Mouse (Mus musculus) hindbrain, embryonic 12.5 days (tissue): ENCODE results near the gene Snap23. TPM values are rescaled to one million over a fixed set of nuclear protein-coding genes. Genes with fewer than 3 reads are reported as not detected.
A peak's percentile ranks its signal among the peaks of the same experiment; 100 is the strongest.
"Not testable (repeated sequence)": the region's sequence is repeated elsewhere in the genome, so short reads cannot be mapped to it uniquely, and the experiment has no call there.

Experiments
- ATAC-seq: fragments of 200-750 bp; cut with Nextera tagmentation; 2 replicates; pipeline ENCODE4 v1.8.0; 2017; ENCODE audit warnings: moderate TSS enrichment; ENCODE audit not compliant: low FRiP score
- H3K27ac ChIP-seq: fragments of 300-500 bp; sonication (generic); 2 replicates; pipeline ENCODE4 v1.5.1; 2016; ENCODE audit warnings: mild to moderate bottlenecking
- H3K27me3 ChIP-seq: fragments of 300-500 bp; sonication (generic); 2 replicates; pipeline ENCODE4 v1.6.1; 2016; ENCODE audit warnings: mild to moderate bottlenecking
- H3K36me3 ChIP-seq: fragments of 300-500 bp; sonication (generic); 2 replicates; pipeline ENCODE4 v1.6.1; 2016; ENCODE audit warnings: mild to moderate bottlenecking
- H3K4me1 ChIP-seq: fragments of 300-500 bp; sonication (generic); 2 replicates; pipeline ENCODE4 v1.6.1; 2016
- H3K4me2 ChIP-seq: fragments of 300-500 bp; sonication (generic); replicated peaks from 2 replicates; pipeline ENCODE4 v1.6.1; 2016; ENCODE audit warnings: mild to moderate bottlenecking
- H3K4me3 ChIP-seq: fragments of 300-500 bp; sonication (generic); 2 replicates; pipeline ENCODE4 v1.5.1; 2016; ENCODE audit warnings: mild to moderate bottlenecking
- H3K9ac ChIP-seq: fragments of 300-500 bp; sonication (generic); 2 replicates; pipeline ENCODE4 v1.6.1; 2016; ENCODE audit warnings: mild to moderate bottlenecking, moderate library complexity
- H3K9me3 ChIP-seq: fragments of 300-500 bp; sonication (generic); replicated peaks from 2 replicates; pipeline ENCODE4 v1.6.1; 2016; ENCODE audit warnings: mild to moderate bottlenecking
- WGBS: fragments of 180-500 bp; shearing (Covaris S2); methylation state at CpG from one replicate; pipeline ENCODE4 v1.1.7; 2016; 5-methylcytosine and 5-hydroxymethylcytosine counted together
- polyA plus RNA-seq: library from polyadenylated mRNA; unstranded; fragments of >200 nt; fragmentation: Nextera tagmentation; extraction: Ambion mirVana; gene quantifications from 2 replicates; pipeline ENCODE4 v1.2.1, GENCODE M21; 2016

Gene Snap23
- polyA plus RNA-seq, 1 experiment from 2014 or later, result 40.7 TPM

DNA sequence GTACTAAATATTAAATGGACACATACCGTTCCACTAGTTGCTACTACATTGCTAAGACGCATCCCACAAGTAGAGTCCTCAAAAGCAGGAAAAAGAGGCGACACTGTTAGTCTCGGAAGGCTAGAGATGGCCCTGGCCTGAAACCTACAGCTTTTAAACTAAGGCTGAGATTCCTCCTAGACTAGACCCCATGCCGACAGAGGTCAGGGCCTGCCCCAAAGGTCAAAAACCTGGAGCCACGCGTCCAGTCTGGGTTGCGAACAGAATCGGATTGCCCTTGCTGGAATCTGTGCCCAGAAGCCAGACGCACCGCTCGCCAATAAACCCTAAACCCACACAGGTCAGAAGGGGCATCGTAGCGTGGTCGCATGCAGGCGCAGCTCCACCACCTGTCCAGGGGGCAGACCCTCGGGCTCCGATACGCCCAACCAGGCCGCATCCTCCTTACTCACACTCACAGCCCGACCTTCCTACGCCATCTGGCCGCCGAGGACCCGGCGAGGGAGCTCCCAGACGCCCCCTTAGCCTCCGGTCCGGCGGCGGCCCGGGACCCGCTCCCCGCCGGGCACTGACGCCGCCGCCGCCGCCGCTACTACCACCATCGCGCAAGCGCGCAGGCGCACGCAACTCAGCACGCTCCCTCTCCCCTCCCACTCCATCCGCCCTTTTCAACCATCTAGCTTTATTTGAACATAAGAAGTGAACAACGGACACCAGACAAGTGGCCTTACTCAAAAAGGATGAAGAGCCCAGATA lies 4.1 kb upstream of the Snap23 start, which contains the start of gene Zfp106:
Zfp106 (minus strand) TSS at position 609 of the 756 bp plus-strand sequence.
- Histone ChIP-seq H3K9me3 (no peaks in the 10 kb centered on the region), H3K4me3 (peak within 1 kb of the TSS; percentile 88), H3K9ac (peak within 1 kb of the TSS; percentile 91), H3K4me2 (peak within 1 kb of the TSS; percentile 78), H3K36me3 (no peaks in the 10 kb centered on the region), H3K4me1 (peaks cover 16% of the 10 kb centered on the region), H3K27ac (peak within 1 kb of the TSS; percentile 71), H3K27me3 (no peaks in the 10 kb centered on the region)
- under 1% methylated on average over 50 of the region's 50 CpGs for WGBS
- peak; percentile 87 for ATAC-seq

- ATAC-seq, H3K27ac ChIP-seq, H3K4me3 ChIP-seq, H3K4me2 ChIP-seq, H3K36me3 ChIP-seq, H3K9me3 ChIP-seq, H3K9ac ChIP-seq, H3K27me3 ChIP-seq: not testable (repeated sequence)
- WGBS, result 95% methylated on average over 4 of the region's 4 CpGs
- H3K4me1 ChIP-seq, result peaks cover 26% of the 10 kb centered on the region
Measured at GRCm38 (mm10) chr2:120564548-120565188, 2.8 kb upstream of the Snap23 start.

- no peak overlapping the region for H3K27ac ChIP-seq
- no peaks in the 10 kb centered on the region for H3K9me3 ChIP-seq
- H3K9ac ChIP-seq, result no peak overlapping the region
- no peaks in the 10 kb centered on the region for H3K27me3 ChIP-seq
- no peaks in the 10 kb centered on the region for H3K36me3 ChIP-seq
- H3K4me1 ChIP-seq, result peaks cover 26% of the 10 kb centered on the region
- 90% methylated on average over 2 of the region's 2 CpGs for WGBS
- H3K4me2 ChIP-seq, result no peak overlapping the region
- H3K4me3 ChIP-seq, result no peak overlapping the region
- no peak for ATAC-seq
Measured at GRCm38 (mm10) chr2:120565363-120565762, 2.1 kb upstream of the Snap23 start.

- Histone ChIP-seq H3K9ac (peak overlapping the region; percentile 82), H3K9me3 (no peaks in the 10 kb centered on the region), H3K36me3 (peaks cover 7% of the 10 kb centered on the region), H3K27me3 (no peaks in the 10 kb centered on the region), H3K4me1 (peaks cover 23% of the 10 kb centered on the region), H3K27ac (peak overlapping the region; percentile 81), H3K4me3 (peak overlapping the region; percentile 67), H3K4me2 (peak overlapping the region; percentile 73)
- under 1% methylated on average over 22 of the region's 22 CpGs for WGBS
- peak; percentile 73 for ATAC-seq
Measured at GRCm38 (mm10) chr2:120567798-120568320, 388 bp downstream of the Snap23 start.

GRCm38 (mm10) chr2:120571081-120571480 lies 3.6 kb downstream of the Snap23 start:
- Histone ChIP-seq H3K4me3 (no peak overlapping the region), H3K4me2 (no peak overlapping the region), H3K9ac (no peak overlapping the region), H3K9me3 (no peaks in the 10 kb centered on the region), H3K27me3 (no peaks in the 10 kb centered on the region), H3K36me3 (peaks cover 7% of the 10 kb centered on the region), H3K27ac (no peak overlapping the region), H3K4me1 (peaks cover 19% of the 10 kb centered on the region)
- ATAC-seq, result no peak
- 97% methylated on average over 3 of the region's 3 CpGs for WGBS

DNA sequence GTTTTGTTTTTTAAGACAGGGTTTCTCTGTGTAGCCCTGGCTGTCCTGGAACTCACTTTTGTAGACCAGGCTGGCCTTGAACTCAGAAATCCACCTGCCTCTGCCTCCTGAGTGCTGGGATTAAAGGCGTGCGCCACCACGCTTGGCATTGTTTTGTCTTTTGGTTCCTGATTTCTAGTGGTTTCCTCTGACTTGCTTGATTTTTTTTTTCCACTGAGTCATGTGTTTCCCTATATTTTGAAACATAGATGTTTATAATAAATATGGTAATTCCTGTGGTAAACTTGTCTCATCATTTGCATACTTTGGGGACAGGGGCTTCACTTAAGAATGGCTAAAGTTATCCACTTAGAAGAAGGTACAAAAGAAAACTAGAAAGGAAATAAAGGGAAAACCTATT lies 4.7 kb downstream of the Snap23 start:
- WGBS, result 97% methylated on average over 3 of the region's 3 CpGs
- not testable (repeated sequence) for H3K9me3 ChIP-seq, H3K9ac ChIP-seq, H3K27ac ChIP-seq, H3K4me2 ChIP-seq, H3K27me3 ChIP-seq, H3K36me3 ChIP-seq, ATAC-seq, H3K4me3 ChIP-seq
- H3K4me1 ChIP-seq, result peaks cover 15% of the 10 kb centered on the region

DNA sequence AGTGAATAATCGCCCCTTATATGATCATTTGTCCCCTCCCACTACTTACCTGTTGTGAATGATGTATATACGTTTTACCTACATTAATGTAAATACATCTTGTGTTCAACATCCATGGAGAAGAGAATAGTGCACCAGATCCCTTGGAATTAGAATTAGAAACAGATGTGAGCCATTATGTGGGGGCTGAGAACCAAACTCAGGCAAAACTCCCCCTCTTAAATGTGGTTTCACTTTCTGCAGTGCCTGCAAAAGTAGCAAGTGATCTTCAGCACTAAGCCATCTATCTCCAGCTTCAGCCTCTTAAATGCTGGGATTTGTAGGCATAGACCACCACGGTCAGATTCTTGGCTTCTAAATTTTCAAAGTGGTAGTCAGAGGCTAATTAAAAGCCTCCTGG lies 7.7 kb downstream of the Snap23 start:
- no peak for ATAC-seq
- Histone ChIP-seq H3K27ac (no peak overlapping the region), H3K4me2 (no peak overlapping the region), H3K9ac (no peak overlapping the region), H3K9me3 (no peaks in the 10 kb centered on the region), H3K36me3 (peaks cover 7% of the 10 kb centered on the region), H3K4me3 (no peak overlapping the region), H3K4me1 (no peaks in the 10 kb centered on the region), H3K27me3 (no peaks in the 10 kb centered on the region)
- 85% methylated on average over 3 of the region's 3 CpGs for WGBS

DNA sequence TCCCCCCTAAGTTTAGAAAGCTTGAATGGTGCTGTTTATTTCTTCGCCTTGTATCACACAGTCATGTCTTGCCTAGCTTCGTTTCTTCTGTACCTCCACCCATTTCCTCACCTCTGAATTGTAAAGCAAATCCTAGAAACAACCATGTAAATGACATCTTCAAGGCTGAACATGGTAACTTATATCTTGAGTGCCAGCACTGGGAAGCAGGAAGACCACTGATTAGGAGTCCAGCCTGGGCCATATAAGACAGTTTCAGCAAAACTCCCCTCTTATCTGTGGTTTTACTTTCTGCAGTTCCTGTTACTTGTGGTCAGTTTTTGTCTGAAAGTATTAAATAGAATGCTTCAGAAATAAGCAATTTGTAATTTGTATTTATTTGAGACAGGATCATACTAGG lies 8.5 kb downstream of the Snap23 start:
- no peaks in the 10 kb centered on the region for H3K27me3 ChIP-seq
- no peak overlapping the region for H3K4me3 ChIP-seq
- 99% methylated on average over 2 of the region's 2 CpGs for WGBS

GRCm38 (mm10) chr2:120577799-120578198 lies 10.3 kb downstream of the Snap23 start:
- Histone ChIP-seq H3K4me2 (no peak overlapping the region), H3K36me3 (no peaks in the 10 kb centered on the region), H3K27me3 (no peaks in the 10 kb centered on the region), H3K27ac (no peak overlapping the region), H3K9me3 (no peaks in the 10 kb centered on the region), H3K9ac (no peak overlapping the region), H3K4me1 (no peaks in the 10 kb centered on the region), H3K4me3 (no peak overlapping the region)
- WGBS, result 87% methylated on average over 4 of the region's 4 CpGs
- ATAC-seq, result no peak

More for the DNA sequence above, 8.5 kb downstream of the Snap23 start:
- Histone ChIP-seq H3K9me3 (no peaks in the 10 kb centered on the region), H3K36me3 (peaks cover 7% of the 10 kb centered on the region), H3K27ac (no peak overlapping the region), H3K4me2 (no peak overlapping the region), H3K9ac (no peak overlapping the region), H3K4me1 (no peaks in the 10 kb centered on the region)
- no peak for ATAC-seq

DNA sequence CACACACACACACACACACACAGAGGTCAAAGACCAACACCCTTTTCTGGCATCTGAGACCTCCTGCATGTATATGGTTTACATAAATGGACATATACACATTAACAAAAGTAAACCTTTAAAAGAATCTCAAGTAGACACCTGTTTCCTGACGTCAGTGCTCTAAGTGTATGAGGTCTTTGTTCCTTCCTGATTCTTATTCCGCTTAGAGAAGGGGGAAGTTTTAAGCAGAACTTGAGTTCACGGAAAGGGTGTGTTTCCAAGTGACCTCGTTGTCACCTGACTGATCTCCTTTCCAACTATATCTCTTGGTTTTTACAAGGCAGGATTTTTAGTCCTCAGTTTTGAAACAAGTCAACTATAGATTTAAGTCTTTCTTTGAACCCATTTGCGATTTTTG lies 10.8 kb downstream of the Snap23 start:
- H3K27ac ChIP-seq, result no peak overlapping the region
- no peaks in the 10 kb centered on the region for H3K4me1 ChIP-seq
- no peaks in the 10 kb centered on the region for H3K9me3 ChIP-seq
- no peaks in the 10 kb centered on the region for H3K36me3 ChIP-seq
- H3K4me3 ChIP-seq, result no peak overlapping the region
- WGBS, result 85% methylated on average over 5 of the region's 5 CpGs
- no peak overlapping the region for H3K4me2 ChIP-seq
- ATAC-seq, result no peak
- no peaks in the 10 kb centered on the region for H3K27me3 ChIP-seq
- no peak overlapping the region for H3K9ac ChIP-seq

GRCm38 (mm10) chr2:120589759-120590158 lies 22.3 kb downstream of the Snap23 start:
- 83% methylated on average over 5 of the region's 5 CpGs for WGBS
- Histone ChIP-seq H3K4me3 (no peak overlapping the region), H3K36me3 (peaks cover 23% of the 10 kb centered on the region), H3K9me3 (no peaks in the 10 kb centered on the region), H3K27me3 (no peaks in the 10 kb centered on the region), H3K4me1 (no peaks in the 10 kb centered on the region), H3K9ac (no peak overlapping the region), H3K27ac (no peak overlapping the region), H3K4me2 (no peak overlapping the region)
- no peak for ATAC-seq

GRCm38 (mm10) chr2:120592227-120592626 lies 24.8 kb downstream of the Snap23 start:
- Histone ChIP-seq H3K36me3 (peaks cover 30% of the 10 kb centered on the region), H3K27ac (no peak overlapping the region), H3K9me3 (no peaks in the 10 kb centered on the region), H3K4me2 (no peak overlapping the region), H3K4me1 (no peaks in the 10 kb centered on the region), H3K9ac (no peak overlapping the region), H3K4me3 (no peak overlapping the region), H3K27me3 (no peaks in the 10 kb centered on the region)
- ATAC-seq, result no peak
- 96% methylated on average over 1 of the region's 1 CpGs for WGBS
